Mouse (Mus musculus) cerebral cortex, adult 2 months (tissue): ENCODE data around the gene Itm2b.

Experiments
- WGBS: fragments of 180-500 bp; shearing (Covaris S2); methylation state at CpG from one replicate; pipeline ENCODE4 v1.1.7; 2018; 5-methylcytosine and 5-hydroxymethylcytosine counted together

Itm2b gene

GRCm38 (mm10) chr14:73384913-73385719 lies at the start of gene Itm2b:
TSS of gene Itm2b (minus strand) at chr14:73385289.
- WGBS, result 2% methylated on average over 60 of the region's 62 CpGs

GRCm38 (mm10) chr14:73433487-73433886 lies 48.4 kb upstream of the Itm2b start:
- 84% methylated on average over 6 of the region's 6 CpGs for WGBS

DNA sequence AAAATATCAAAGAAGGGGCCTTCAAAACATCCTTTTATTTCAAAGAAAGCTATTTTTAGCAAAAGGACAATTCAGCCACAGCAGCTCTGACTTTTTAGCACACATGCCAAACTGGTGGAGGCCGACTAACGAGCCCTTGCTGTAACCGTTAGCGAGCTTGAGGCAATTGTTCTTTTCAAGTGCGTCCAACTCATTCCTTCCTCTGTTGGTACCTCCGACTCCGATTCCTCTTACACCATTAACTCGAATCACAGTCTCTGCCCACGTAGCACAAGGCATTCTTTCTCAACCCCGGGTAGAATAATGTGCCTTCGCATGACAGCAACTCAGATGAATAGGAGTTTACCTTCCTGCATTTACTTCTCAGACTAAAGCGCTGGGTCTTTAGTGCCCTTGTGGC lies 45.5 kb upstream of the Itm2b start:
- WGBS, result 46% methylated on average over 12 of the region's 12 CpGs

- WGBS, result 67% methylated on average over 2 of the region's 2 CpGs
Measured at GRCm38 (mm10) chr14:73425571-73426041, 40.5 kb upstream of the Itm2b start.

DNA sequence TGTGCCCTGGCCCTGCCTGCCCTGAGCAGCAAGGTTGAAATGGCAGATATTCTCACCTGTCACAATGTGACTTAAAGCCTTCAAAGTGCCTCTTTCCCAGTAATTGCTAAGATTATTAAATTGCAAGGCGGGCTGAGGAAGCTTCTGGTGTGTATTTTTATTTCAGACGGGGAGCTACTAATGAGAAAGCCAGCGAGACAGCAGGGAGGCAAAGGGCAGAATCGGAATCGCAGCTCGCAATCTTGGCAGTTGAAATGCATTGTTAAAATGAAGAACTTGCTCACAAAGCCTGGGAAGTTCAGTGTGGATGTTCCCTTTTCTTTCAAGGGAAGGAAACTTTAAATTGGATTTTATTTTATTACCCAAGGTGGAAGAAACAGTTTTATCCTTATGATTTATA lies 39.9 kb upstream of the Itm2b start:
- 57% methylated on average over 6 of the region's 6 CpGs for whole genome bisulfite sequencing

- WGBS, result 94% methylated on average over 2 of the region's 2 CpGs
Measured at GRCm38 (mm10) chr14:73422621-73423020, 37.5 kb upstream of the Itm2b start.

- 87% methylated on average over 9 of the region's 9 CpGs for WGBS
Measured at GRCm38 (mm10) chr14:73421580-73421979, 36.5 kb upstream of the Itm2b start.

DNA sequence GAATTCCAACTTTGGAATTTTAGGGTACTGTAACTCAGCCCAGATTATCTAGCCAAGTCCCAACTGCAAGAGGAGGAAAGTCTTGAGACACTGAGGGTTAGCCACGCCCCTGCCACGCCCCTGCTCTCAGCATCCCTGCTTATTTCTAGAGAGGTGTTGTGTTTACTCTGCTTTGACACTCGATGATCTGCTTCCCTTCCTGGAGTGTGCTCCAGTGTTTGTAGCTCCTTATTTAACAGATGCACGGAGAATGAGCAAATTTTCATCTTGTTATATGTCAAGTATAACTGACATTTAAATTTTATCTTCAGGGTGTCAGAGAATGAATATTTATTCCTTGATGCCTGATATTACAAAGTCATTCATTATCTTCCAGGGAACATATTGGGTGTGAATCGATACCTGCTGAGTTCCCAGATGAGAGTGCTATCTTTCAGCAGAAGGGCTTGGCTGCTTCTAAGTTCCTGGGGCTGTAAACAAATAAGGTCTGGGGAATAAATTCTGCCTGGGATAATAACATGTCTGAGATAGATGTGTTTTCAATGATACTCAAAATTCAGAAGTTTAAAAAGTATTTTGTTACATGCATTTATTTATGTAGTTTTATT lies 35.2 kb upstream of the Itm2b start:
- 50% methylated on average over 5 of the region's 5 CpGs for WGBS

- 87% methylated on average over 5 of the region's 5 CpGs for WGBS
Measured at GRCm38 (mm10) chr14:73416511-73416910, 31.4 kb upstream of the Itm2b start.

DNA sequence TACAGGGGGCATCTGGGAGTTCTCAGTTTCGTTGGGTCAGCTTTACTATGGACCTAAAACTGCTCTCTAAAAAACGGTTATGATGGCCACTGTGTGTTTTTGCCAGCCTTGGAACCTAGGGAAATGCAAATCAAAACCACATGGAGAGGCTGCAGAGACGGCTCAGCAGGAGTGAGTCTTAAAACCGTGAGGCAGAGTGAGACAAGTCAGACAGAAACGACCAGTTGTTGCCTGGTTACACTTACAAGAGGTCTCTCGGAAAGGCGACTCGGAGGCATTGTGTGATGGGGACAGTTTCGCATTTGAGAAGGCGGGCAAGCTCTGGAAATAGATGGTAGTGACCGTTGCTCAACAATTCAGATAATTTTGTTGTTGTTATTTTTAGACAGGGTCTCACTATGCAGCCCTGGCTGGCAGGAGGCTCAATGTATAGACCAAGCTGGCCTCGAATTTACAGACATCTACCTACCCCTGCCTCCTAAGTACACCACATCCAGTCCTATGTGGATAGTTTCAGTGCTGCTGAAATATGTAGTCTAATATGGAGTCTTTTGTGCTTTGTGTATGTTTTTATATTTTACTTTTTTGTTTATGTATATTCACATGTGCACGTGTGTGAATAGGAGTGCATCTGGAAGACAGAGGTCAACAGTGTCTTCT lies 30.4 kb upstream of the Itm2b start:
- WGBS, result 44% methylated on average over 13 of the region's 13 CpGs

GRCm38 (mm10) chr14:73411729-73412128 lies 26.6 kb upstream of the Itm2b start:
- 93% methylated on average over 1 of the region's 1 CpGs for WGBS

GRCm38 (mm10) chr14:73410083-73410482 lies 25.0 kb upstream of the Itm2b start:
- WGBS, result 78% methylated on average over 3 of the region's 3 CpGs

DNA sequence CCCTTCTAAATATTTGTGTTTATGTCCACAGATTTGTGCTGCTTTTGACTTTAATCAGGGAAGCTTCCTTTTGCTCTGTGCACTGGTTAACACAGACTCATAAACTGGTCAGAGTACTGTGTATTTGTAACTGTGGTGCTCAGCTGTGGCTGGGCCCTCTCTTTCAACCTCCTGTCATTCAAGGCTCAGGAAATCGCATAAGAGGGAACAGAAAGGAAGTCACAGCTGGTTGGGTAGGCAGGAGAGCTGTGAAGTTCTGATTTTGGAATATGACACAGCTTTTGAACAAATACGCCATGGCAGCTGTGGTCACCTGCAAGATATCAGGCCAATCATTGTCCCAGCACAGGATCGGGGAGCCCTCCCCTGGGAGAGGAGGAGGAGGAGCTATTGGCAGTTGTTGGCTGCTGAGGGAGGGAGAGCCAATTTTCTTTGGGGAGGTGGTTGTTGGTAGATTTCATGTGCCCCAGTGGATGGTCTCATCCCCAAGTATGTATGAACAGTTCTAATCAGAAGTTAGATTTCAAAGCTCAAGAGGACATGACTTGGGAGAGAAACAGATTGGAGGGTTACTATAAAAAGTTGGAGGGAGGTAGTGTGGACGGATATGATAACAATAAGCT lies 23.2 kb upstream of the Itm2b start:
- WGBS, result 74% methylated on average over 4 of the region's 4 CpGs

DNA sequence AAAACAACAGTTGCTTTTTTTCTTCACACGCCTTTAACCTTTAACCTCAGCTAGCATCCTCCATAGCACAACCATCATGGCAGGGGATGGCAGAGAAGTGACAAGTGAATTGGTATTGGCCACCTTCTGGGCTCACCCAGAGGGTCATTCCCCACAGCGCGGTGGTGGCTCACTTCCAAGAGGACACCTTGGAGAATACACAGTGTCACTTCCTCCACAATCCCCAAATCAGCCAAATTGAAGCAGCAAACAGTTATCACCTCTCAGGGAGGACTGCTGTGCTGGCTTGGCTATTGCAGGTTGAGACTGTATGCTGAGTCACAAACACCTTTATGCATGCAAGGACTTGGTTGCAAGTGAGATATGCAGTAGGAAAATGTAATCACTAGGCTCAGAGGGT lies 18.9 kb upstream of the Itm2b start:
- 86% methylated on average over 3 of the region's 3 CpGs for WGBS

DNA sequence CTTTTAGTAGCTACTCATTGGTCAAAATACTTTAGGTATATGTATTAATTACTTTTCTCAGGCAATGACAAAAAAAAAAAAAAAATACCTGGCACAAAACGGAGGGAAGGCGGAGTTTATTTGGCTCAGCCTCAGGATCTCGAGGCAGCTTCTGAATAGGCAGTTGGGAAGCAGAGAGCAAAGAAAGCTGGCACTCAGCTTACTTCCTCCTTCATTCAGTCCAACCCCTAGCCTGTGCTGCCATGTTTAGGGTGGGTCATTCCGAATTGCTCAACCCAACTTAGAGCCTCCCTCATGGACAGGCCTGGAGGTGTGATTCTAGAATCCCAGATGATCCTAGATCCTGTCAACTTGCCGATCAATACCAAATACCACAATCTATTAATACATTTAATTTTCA lies 18.3 kb upstream of the Itm2b start:
- 66% methylated on average over 5 of the region's 5 CpGs for WGBS

GRCm38 (mm10) chr14:73402296-73403035 lies 17.4 kb upstream of the Itm2b start:
- 78% methylated on average over 11 of the region's 11 CpGs for WGBS

- WGBS, result 79% methylated on average over 3 of the region's 3 CpGs
Measured at GRCm38 (mm10) chr14:73401408-73401807, 16.3 kb upstream of the Itm2b start.

DNA sequence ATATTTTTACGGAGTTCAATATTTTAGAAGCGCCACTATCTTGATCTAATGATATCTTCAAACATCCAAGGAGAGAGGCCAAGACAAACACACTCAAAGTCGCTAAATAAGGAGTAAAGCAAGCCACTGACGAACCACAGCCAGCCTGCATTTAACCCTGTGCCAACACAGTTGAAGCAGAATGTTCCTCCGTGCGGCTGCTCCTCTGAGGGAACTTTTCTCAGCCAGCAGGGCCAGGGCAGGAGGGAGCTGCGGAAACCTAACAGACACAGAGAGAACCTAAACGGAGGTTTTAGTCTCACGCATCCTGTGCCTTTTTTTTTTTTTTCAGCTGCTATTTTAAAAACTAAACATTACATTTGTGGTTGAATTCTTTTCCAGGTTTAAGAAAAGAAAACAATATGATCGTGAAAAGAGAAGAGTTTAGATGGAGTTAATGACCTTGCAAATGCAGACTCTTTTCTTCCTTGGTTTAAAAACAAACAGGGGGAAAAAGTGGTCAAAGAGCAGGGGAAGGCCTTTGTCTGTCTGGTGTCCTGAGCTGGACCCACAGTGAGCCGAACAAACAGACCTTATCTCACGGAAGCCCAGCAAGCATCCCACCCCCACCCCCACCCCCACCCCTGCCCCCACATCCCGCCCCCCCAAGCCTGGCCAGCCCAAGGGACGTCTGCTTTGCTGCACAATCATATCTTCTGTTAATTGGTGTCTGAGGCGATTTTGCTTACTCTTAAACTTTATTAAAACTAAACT lies 15.0 kb upstream of the Itm2b start:
- WGBS, result 39% methylated on average over 15 of the region's 15 CpGs

DNA sequence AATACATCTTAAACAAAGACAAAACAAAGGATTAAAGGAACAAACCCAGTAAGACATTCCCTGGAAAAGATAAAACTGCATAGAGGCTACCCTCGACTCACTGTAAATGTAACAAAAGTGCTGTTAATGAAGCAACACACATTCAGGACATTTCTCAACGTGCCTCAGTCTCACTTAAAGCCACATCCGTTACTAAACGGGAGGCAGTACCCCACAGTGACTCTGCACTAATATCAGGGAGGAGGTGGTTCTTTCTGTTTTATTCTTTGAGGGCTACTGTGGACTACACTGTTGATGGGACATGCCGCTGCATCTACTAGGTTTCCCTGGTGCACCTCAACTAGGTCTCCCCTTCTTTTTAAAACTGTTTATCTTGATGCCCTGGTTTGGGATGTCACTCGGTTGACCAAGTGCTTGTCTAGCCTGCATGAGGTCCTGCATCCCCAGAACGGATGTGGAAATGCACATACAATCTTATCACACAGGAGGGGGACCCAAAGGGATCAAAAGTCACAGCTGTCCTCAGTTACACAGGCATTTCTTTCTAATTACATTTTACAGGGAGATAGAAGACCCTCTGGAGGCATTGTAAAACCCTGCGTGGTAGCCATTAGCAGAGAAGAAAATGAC lies 13.4 kb upstream of the Itm2b start:
- WGBS, result 80% methylated on average over 8 of the region's 8 CpGs

DNA sequence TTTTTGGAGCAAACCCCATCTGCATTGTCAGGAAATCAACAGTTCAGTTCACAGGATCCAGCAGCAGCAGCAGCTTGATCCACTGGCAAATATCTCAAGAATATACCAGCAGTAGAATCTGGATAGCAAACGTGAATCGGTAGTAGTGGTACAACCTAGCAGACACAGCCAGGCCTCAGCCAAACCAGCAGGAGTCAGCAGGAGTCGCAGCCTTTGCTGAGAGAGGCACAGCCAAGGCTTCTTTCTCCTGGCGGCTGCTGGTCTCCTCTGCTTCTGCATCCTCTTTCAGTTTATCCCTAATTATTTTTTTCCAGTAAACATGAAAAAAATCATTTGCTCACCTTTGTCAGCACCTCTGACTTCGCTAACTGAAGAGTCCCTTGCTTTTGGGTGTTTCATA lies 10.7 kb upstream of the Itm2b start:
- WGBS, result 72% methylated on average over 5 of the region's 5 CpGs
